ENCODE assay signal across 8 mouse cellular contexts in the genomic region with DNA sequence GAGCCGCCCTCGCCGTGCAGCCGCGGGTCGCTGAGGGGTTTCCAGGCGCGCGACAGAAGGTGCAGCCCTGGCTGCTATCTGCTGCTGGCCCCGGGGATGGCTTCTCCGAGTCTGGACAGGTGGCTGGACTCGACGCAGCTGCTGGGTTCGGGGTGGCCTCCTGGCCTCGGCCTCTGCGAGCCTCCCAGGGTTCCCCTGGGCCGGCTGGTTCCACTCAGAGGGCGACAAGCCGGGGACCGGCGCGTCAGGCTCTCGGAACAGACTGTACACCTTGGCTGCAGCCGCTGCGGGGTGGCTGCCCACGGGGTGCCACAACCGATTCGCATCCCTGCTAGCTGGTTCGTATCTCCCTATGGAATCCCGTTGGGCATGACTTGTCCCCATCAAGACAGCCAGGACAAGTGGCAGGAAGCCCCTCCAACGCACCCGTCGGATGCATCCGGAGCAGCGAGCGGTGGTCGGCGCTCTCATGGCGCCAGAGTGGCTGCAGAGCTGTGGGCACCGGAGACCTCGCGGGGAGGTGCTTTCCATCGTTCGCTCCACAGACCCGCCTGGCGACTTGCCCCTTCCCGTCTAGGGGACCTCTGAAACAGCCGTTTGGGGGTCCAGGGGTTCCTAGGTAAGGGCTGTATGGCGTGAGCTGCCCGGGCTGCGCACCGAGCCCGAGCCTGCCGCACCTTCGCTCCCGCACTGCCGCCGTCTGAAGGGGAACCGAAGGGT. TPM values are rescaled to one million over a fixed set of nuclear protein-coding genes. Genes with fewer than 3 reads are reported as not detected.
A peak's percentile ranks its signal among the peaks of the same experiment; 100 is the strongest.
DNase-seq lines count a peak whose midpoint lies in the region; ATAC-seq and TF ChIP-seq lines count a peak whose summit lies in the region.

No protein-coding gene starts in this region.

- ATAC-seq in heart, embryonic 11.5 days (replicated peaks; ENCODE audit: insufficient number of reproducible peaks, low FRiP score, low TSS enrichment): 0 out of 2 replicates have a peak, but pooled peaks have one; percentile 23
- ATAC-seq in embryonic facial prominence, embryonic 14.5 days (ENCODE audit: low read depth): no peak
- ATAC-seq in limb, embryonic 12.5 days (ENCODE audit: insufficient number of reproducible peaks, insufficient read depth, low FRiP score, low TSS enrichment, low read depth): peak; percentile 40; the same call in 1 of the 2 replicates

- peaks cover 4% of the 10 kb centered on the region; the same call in 1 of the 2 replicates for H3K4me1 ChIP-seq in heart, embryonic 11.5 days (ENCODE audit: control insufficient read depth, insufficient read depth, low read length)
- H3K4me1 ChIP-seq in ES-E14 (ENCODE audit: control insufficient read depth in 2 of 2, insufficient read depth in 2 of 2, low read length in 2 of 2, poor library complexity in 1 of 2): 0 out of 4 replicates have a peak, but pooled peaks cover 0 to 2% of the 10 kb centered on the region in 2 experiments
- no peaks in the 10 kb centered on the region; the same call in 1 of the 2 replicates for H3K4me1 ChIP-seq in embryonic facial prominence, embryonic 14.5 days (ENCODE audit: control insufficient read depth, insufficient read depth, low read length)
- peaks cover 20% of the 10 kb centered on the region for H3K4me1 ChIP-seq in limb, embryonic 12.5 days (replicated peaks)
- H3K4me1 ChIP-seq in olfactory bulb, adult 2 months (ENCODE audit: control insufficient read depth, insufficient read depth, low read length): peaks cover 15% of the 10 kb centered on the region

- DNase-seq in heart, adult 11 months: no peak
- DNase-seq in ES-E14 (ENCODE audit: low read depth, low spot score): no peak
- DNase-seq in embryonic facial prominence, embryonic 14.5 days (ENCODE audit: low spot score): no peak
- DNase-seq in right cerebral cortex, adult 18-20 months: no peak
- DNase-seq in kidney, postnatal 14 days: no peak

- in situ Hi-C loops in ES-E14 (cut with MboI; ENCODE audit: low sequenced_read_pairs in 2 of 2, unreplicated experiment in 2 of 2): no loop called here

- TF ChIP-seq POLR2A in olfactory bulb, adult 2 months (IDR thresholded peaks at IDR 0.05; ENCODE audit: insufficient read depth, low read depth, low read length): no peak

- peak overlapping the region; percentile 75 for H3K4me2 ChIP-seq in heart, embryonic 11.5 days
- peak overlapping the region; percentile 63 for H3K4me2 ChIP-seq in embryonic facial prominence, embryonic 14.5 days (ENCODE audit: low read depth, low read length)
- H3K4me2 ChIP-seq in limb, embryonic 12.5 days: peak overlapping the region; percentile 53

- TF ChIP-seq CTCF in olfactory bulb, adult 2 months (IDR thresholded peaks at IDR 0.05; ENCODE audit: insufficient read depth, low read depth, low read length): no peak

- H3K27ac ChIP-seq in heart, embryonic 11.5 days (ENCODE audit: low read depth, low read length): no peak overlapping the region
- H3K27ac ChIP-seq in ES-E14 (ENCODE audit: insufficient read depth, low read depth, low read length, poor library complexity, severe bottlenecking): no peak overlapping the region
- no peak overlapping the region for H3K27ac ChIP-seq in embryonic facial prominence, embryonic 14.5 days (replicated peaks; ENCODE audit: low read depth, low read length)
- no peak overlapping the region for H3K27ac ChIP-seq in limb, embryonic 12.5 days
- no peak overlapping the region for H3K27ac ChIP-seq in olfactory bulb, adult 2 months (ENCODE audit: insufficient read depth, low read depth, low read length)

- H3K27me3 ChIP-seq in heart, embryonic 11.5 days (ENCODE audit: control insufficient read depth, insufficient read depth, low read length): peaks cover 49% of the 10 kb centered on the region
- peaks cover 55% of the 10 kb centered on the region for H3K27me3 ChIP-seq in embryonic facial prominence, embryonic 14.5 days (replicated peaks; ENCODE audit: control insufficient read depth, insufficient read depth, low read length)
- peaks cover 79% of the 10 kb centered on the region for H3K27me3 ChIP-seq in limb, embryonic 12.5 days

- WGBS in heart, embryonic 11.5 days (ENCODE audit: insufficient replicate concordance): under 1% methylated on average over 58 of the region's 59 CpGs
- under 1% methylated on average over 39 of the region's 59 CpGs for WGBS in embryonic facial prominence, embryonic 14.5 days
- 2% methylated on average over 59 of the region's 59 CpGs for WGBS in limb, embryonic 12.5 days
- 2% methylated on average over 59 of the region's 59 CpGs for WGBS in olfactory bulb, adult 2 months

- H3K4me3 ChIP-seq in heart, embryonic 11.5 days (ENCODE audit: low read depth, low read length): peak overlapping the region; percentile 47
- H3K4me3 ChIP-seq in ES-E14 (ENCODE audit: insufficient read depth in 1 of 2, low read depth in 1 of 2, low read length in 2 of 2, poor library complexity in 1 of 2, severe bottlenecking in 1 of 2): peak overlapping the region; percentile 65 to 76
- H3K4me3 ChIP-seq in embryonic facial prominence, embryonic 14.5 days (ENCODE audit: low read depth, low read length): peak overlapping the region; percentile 44
- peak overlapping the region; percentile 36 for H3K4me3 ChIP-seq in limb, embryonic 12.5 days (replicated peaks)
- H3K4me3 ChIP-seq in olfactory bulb, adult 2 months (ENCODE audit: insufficient read depth, low read depth, low read length): peak overlapping the region; percentile 38

- no peaks in the 10 kb centered on the region for H3K9me3 ChIP-seq in heart, embryonic 11.5 days (replicated peaks; ENCODE audit: control insufficient read depth, low read length)
- no peaks in the 10 kb centered on the region for H3K9me3 ChIP-seq in ES-E14 (ENCODE audit: control insufficient read depth, insufficient read depth, low read depth, low read length)
- H3K9me3 ChIP-seq in embryonic facial prominence, embryonic 14.5 days (ENCODE audit: control insufficient read depth, low read length): no peaks in the 10 kb centered on the region
- H3K9me3 ChIP-seq in limb, embryonic 12.5 days: no peaks in the 10 kb centered on the region; the same call in 1 of the 2 replicates

- H3K9ac ChIP-seq in heart, embryonic 11.5 days (ENCODE audit: low read depth, low read length): no peak overlapping the region
- H3K9ac ChIP-seq in ES-E14 (ENCODE audit: insufficient read depth, low read depth, low read length, poor library complexity, severe bottlenecking): peak overlapping the region; percentile 42
- H3K9ac ChIP-seq in embryonic facial prominence, embryonic 14.5 days (ENCODE audit: low read depth, low read length): peak overlapping the region; percentile 48
- peak overlapping the region; percentile 44 for H3K9ac ChIP-seq in limb, embryonic 12.5 days (replicated peaks)

- no peaks in the 10 kb centered on the region for H3K36me3 ChIP-seq in heart, embryonic 11.5 days (ENCODE audit: control insufficient read depth, insufficient read depth, low read length)
- H3K36me3 ChIP-seq in ES-E14 (ENCODE audit: control insufficient read depth, insufficient read depth, low read length, poor library complexity, severe bottlenecking): no peaks in the 10 kb centered on the region
- H3K36me3 ChIP-seq in embryonic facial prominence, embryonic 14.5 days (ENCODE audit: control insufficient read depth, insufficient read depth, low read length): no peaks in the 10 kb centered on the region
- no peaks in the 10 kb centered on the region for H3K36me3 ChIP-seq in limb, embryonic 12.5 days

TF ChIP-seq in ES-E14, 5 proteins besides CTCF, POLR2A, EP300 and RAD21:
- TF ChIP-seq MAFK (IDR thresholded peaks at IDR 0.05; ENCODE audit: insufficient read depth, low read depth, low read length): no peak
- no peak for TF ChIP-seq CHD2 (IDR thresholded peaks at IDR 0.05; ENCODE audit: low read depth, low read length)
- no peak for TF ChIP-seq HCFC1 (IDR thresholded peaks at IDR 0.05; ENCODE audit: borderline replicate concordance, insufficient read depth, low read length)
- TF ChIP-seq ZC3H11A (IDR thresholded peaks at IDR 0.05; ENCODE audit: borderline replicate concordance, low read depth, low read length): no peak
- no peak for TF ChIP-seq ZNF384 (IDR thresholded peaks at IDR 0.05; ENCODE audit: low read depth, low read length)

RNA-seq across cellular contexts. Expression of gene Ltbp2, which starts 0.4 kb away (rescaled TPM):
- polyA plus RNA-seq in heart, embryonic 11.5 days (2014; fragmentation: Nextera tagmentation; extraction: Ambion mirVana): 0.21 and 0.37 TPM in 2 replicates
- 1.8 and 2.7 TPM in 2 replicates for total RNA-seq in ES-E14 (2012; rRNA removed)
- polyA plus RNA-seq in embryonic facial prominence, embryonic 14.5 days (2014; fragmentation: Nextera tagmentation; extraction: Ambion mirVana): 9.2 and 11.2 TPM in 2 replicates
- polyA plus RNA-seq in limb, embryonic 12.5 days (2016; fragmentation: Nextera tagmentation; extraction: Ambion mirVana): 0.20 and 0.58 TPM in 2 replicates
- not detected in 2 replicates for polyA plus RNA-seq in olfactory bulb, adult 2 months (2012; ENCODE audit: insufficient read depth, insufficient read length, low replicate concordance, missing spikeins)
